Mouse (Mus musculus) effector memory CD4-positive, alpha-beta T cell, adult 5 months (primary cell): Measurements from ENCODE around the gene Mapkbp1. TPM values are rescaled to one million over a fixed set of nuclear protein-coding genes. Genes with fewer than 3 reads are reported as not detected.

Source experiments
- polyA plus RNA-seq: library from polyadenylated mRNA; unstranded; fragments of 100-300 nt; shearing (Covaris generic); gene quantifications from one replicate; pipeline ENCODE4 v1.2.1, GENCODE M21; 2017

Mapkbp1 gene
- 4.7 TPM for polyA plus RNA-seq

GRCm38 (mm10) chr2:119972537-119972879 lies at the start of gene Mapkbp1:
Mapkbp1 (plus strand) TSS chr2:119972699.

GRCm38 (mm10) chr2:120026984-120027949 lies 54.8 kb downstream of the Mapkbp1 start, which contains the start of the genes Jmjd7 and Gm28042:
Jmjd7 (plus strand) TSS chr2:120027483.
Gm28042 (plus strand) TSS chr2:120027493.

GRCm38 (mm10) chr2:120032726-120033467 lies 60.4 kb downstream of the Mapkbp1 start, which contains the start of gene Pla2g4b:
Pla2g4b (plus strand) TSS chr2:120033417.

Other genes with a start within 250 kb of the Mapkbp1 start
- gene Itpka, start 230.4 kb upstream of the Mapkbp1 start, polyA plus RNA-seq: 0.20 TPM
- 0.62 TPM for gene Ltk, start 212.3 kb upstream of the Mapkbp1 start, polyA plus RNA-seq
- gene Rpap1, start 185.2 kb upstream of the Mapkbp1 start, polyA plus RNA-seq: 24.5 TPM
- 4.8 TPM for gene Tyro3, start 175.0 kb upstream of the Mapkbp1 start, polyA plus RNA-seq
- 36.8 TPM for gene Mga, start 75.5 kb upstream of the Mapkbp1 start, polyA plus RNA-seq
- 6.0 TPM for gene Jmjd7, start 54.8 kb downstream of the Mapkbp1 start, polyA plus RNA-seq
- 2.2 TPM for gene Gm28042, start 54.8 kb downstream of the Mapkbp1 start, polyA plus RNA-seq
- 0.99 TPM for gene Pla2g4b, start 60.7 kb downstream of the Mapkbp1 start, polyA plus RNA-seq
- gene Ehd4, start 181.9 kb downstream of the Mapkbp1 start, polyA plus RNA-seq: 17.0 TPM